Mouse (Mus musculus) stomach, embryonic 16.5 days (tissue): ENCODE measurements around the gene Il2ra. TPM values are rescaled to one million over a fixed set of nuclear protein-coding genes. Genes with fewer than 3 reads are reported as not detected.
"Not testable (repeated sequence)": the region's sequence is repeated elsewhere in the genome, so short reads cannot be mapped to it uniquely, and the experiment has no call there.

Source experiments
- ATAC-seq: fragments of 200-750 bp; cut with Nextera tagmentation; 2 replicates; pipeline ENCODE4 v1.8.0; 2017; ENCODE audit warnings: moderate number of reproducible peaks, moderate TSS enrichment; ENCODE audit not compliant: insufficient read depth, low FRiP score
- H3K27ac ChIP-seq: fragments of 300-500 bp; sonication (generic); 2 replicates; pipeline ENCODE4 v1.5.1; 2014; ENCODE audit warnings: low read length
- H3K27me3 ChIP-seq: fragments of 300-500 bp; sonication (generic); 2 replicates; pipeline ENCODE4 v1.6.1; 2014; ENCODE audit warnings: low read length, control low read depth, mixed read lengths; ENCODE audit not compliant: control insufficient read depth, insufficient read depth
- H3K36me3 ChIP-seq: fragments of 300-500 bp; sonication (generic); 2 replicates; pipeline ENCODE4 v1.6.1; 2014; ENCODE audit warnings: low read length; ENCODE audit not compliant: control insufficient read depth, insufficient read depth
- H3K4me1 ChIP-seq: fragments of 300-500 bp; sonication (generic); 2 replicates; pipeline ENCODE4 v1.6.1; 2014; ENCODE audit warnings: low read length, control low read depth, mixed read lengths; ENCODE audit not compliant: control insufficient read depth, insufficient read depth
- H3K4me2 ChIP-seq: fragments of 300-500 bp; sonication (generic); 2 replicates; pipeline ENCODE4 v1.6.1; 2014; ENCODE audit warnings: low read depth, low read length, mixed read lengths
- H3K4me3 ChIP-seq: fragments of 300-500 bp; sonication (generic); replicated peaks from 2 replicates; pipeline ENCODE4 v1.5.1; 2014; ENCODE audit warnings: mild to moderate bottlenecking, low read length
- H3K9ac ChIP-seq: fragments of 300-500 bp; sonication (generic); 2 replicates; pipeline ENCODE4 v1.6.1; 2014; ENCODE audit warnings: low read length
- H3K9me3 ChIP-seq: fragments of 300-500 bp; sonication (generic); replicated peaks from 2 replicates; pipeline ENCODE4 v1.6.1; 2016; ENCODE audit warnings: low read length, control low read depth; ENCODE audit not compliant: control insufficient read depth
- WGBS: fragments of 180-500 bp; shearing (Covaris S2); extraction: QIAGEN DNeasy Blood & Tissue Kit; methylation state at CpG from one replicate; pipeline ENCODE4 v1.1.7; 2014; 5-methylcytosine and 5-hydroxymethylcytosine counted together
- polyA plus RNA-seq: library from polyadenylated mRNA; unstranded; fragments of >200 nt; fragmentation: Nextera tagmentation; extraction: Ambion mirVana; gene quantifications from 2 replicates; pipeline ENCODE4 v1.2.1, GENCODE M21; 2015

The Il2ra gene
- polyA plus RNA-seq, 1 experiment from 2014 or later = not detected

DNA sequence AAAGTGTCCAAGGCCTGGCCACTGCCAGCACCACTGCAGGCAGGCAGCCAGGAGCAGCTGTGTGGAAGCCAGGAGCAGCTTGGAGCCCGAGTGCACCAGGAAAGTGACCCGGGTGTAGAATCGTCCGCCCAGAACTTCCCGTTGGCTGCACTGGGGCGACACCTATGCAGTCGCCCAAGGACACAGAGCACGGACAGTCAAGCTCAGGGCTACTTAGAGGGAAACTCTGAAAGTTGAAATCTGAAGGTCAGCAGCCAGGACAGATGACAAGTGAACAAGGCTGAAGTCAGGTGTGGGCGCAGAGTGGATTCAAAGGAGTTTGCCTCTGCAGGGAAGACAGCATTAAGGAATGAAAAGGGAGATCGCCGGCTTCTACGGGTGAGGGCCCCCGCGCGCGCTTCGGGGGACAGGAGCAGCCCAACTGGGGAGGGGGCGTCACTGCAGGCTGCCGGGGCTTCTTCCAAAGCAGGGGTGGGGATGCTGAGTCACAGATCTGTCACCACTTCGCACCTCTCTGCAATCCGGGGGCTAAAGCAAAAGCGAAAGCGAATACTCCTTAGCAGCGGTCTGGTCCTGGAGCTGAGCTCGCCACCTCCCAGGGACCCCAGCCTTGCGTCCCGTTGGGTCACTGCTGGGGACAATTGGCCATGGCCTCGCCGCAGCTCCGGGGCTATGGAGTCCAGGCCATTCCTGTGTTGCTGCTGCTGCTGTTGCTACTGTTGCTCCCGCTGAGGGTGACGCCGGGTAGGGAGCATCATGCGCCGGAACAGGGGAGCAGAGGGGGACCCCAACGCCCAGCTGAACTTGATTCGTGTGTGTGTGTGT, 62.8 kb downstream of the Il2ra start, which contains the start of gene Il15ra:
TSS of gene Il15ra (plus strand) at position 90 of the 825 bp plus-strand sequence.
- WGBS = under 1% methylated on average over 37 of the region's 37 CpGs
- H3K4me2 ChIP-seq = peak within 1 kb of the TSS; percentile 97
- ATAC-seq = peak; percentile 71
- peaks cover 3% of the 10 kb centered on the region; the same call in 1 of the 2 replicates for H3K27me3 ChIP-seq
- H3K4me1 ChIP-seq = 0 out of 2 replicates have a peak, but pooled peaks cover 3% of the 10 kb centered on the region
- peak within 1 kb of the TSS; percentile 80 for H3K9ac ChIP-seq
- H3K9me3 ChIP-seq = no peaks in the 10 kb centered on the region; the same call in 1 of the 2 replicates
- H3K36me3 ChIP-seq = no peaks in the 10 kb centered on the region
- H3K4me3 ChIP-seq = peak within 1 kb of the TSS; percentile 62
- H3K27ac ChIP-seq = no peak within 1 kb of the TSS

GRCm38 (mm10) chr2:11706030-11706745, 63.6 kb downstream of the Il2ra start:
- 0 out of 2 replicates have a peak, but pooled peaks cover 3% of the 10 kb centered on the region for H3K4me1 ChIP-seq
- peak overlapping the region; percentile 62 for H3K4me3 ChIP-seq
- peaks cover 3% of the 10 kb centered on the region; the same call in 1 of the 2 replicates for H3K27me3 ChIP-seq
- 4% methylated on average over 28 of the region's 28 CpGs for WGBS
- peak overlapping the region; percentile 97 for H3K4me2 ChIP-seq
- no peaks in the 10 kb centered on the region; the same call in 1 of the 2 replicates for H3K9me3 ChIP-seq
- ATAC-seq = peak; percentile 57; the same call in 1 of the 2 replicates
- no peaks in the 10 kb centered on the region for H3K36me3 ChIP-seq
- peak overlapping the region; percentile 80 for H3K9ac ChIP-seq
- no peak overlapping the region for H3K27ac ChIP-seq

DNA sequence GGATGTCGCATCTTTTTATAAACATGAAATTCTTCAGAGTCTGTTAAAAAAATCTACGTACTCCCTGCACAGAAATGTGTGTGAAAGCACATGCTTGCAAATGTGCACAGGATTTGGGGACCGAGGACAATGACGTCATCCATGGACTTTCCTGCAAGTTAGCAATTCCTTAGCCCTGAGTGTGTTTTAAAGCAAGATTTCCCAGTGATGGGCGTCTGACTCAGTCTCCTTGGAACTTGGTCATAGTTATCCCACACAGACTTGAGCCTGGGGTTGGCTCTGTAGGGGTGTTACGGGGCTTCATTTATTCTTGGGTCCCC, 64.1 kb downstream of the Il2ra start:
- H3K27ac ChIP-seq = no peak overlapping the region
- peak overlapping the region; percentile 97; the same call in 1 of the 2 replicates for H3K4me2 ChIP-seq
- 0 out of 2 replicates have a peak, but pooled peaks cover 3% of the 10 kb centered on the region for H3K4me1 ChIP-seq
- no peaks in the 10 kb centered on the region; the same call in 1 of the 2 replicates for H3K9me3 ChIP-seq
- H3K4me3 ChIP-seq = no peak overlapping the region; the same call in 1 of the 2 replicates
- H3K36me3 ChIP-seq = no peaks in the 10 kb centered on the region
- H3K27me3 ChIP-seq = peaks cover 3% of the 10 kb centered on the region; the same call in 1 of the 2 replicates
- no peak for ATAC-seq
- WGBS = 38% methylated on average over 6 of the region's 6 CpGs
- no peak overlapping the region for H3K9ac ChIP-seq

- no peak for ATAC-seq
- 0 out of 2 replicates have a peak, but pooled peaks cover 3% of the 10 kb centered on the region for H3K4me1 ChIP-seq
- no peak overlapping the region for H3K4me3 ChIP-seq
- H3K36me3 ChIP-seq = no peaks in the 10 kb centered on the region
- H3K27ac ChIP-seq = no peak overlapping the region
- peaks cover 3% of the 10 kb centered on the region; the same call in 1 of the 2 replicates for H3K27me3 ChIP-seq
- WGBS = 78% methylated on average over 5 of the region's 5 CpGs
- H3K9ac ChIP-seq = no peak overlapping the region
- no peaks in the 10 kb centered on the region; the same call in 1 of the 2 replicates for H3K9me3 ChIP-seq
- H3K4me2 ChIP-seq = no peak overlapping the region
These were observed 65.9 kb downstream of the Il2ra start for GRCm38 (mm10) chr2:11708538-11708937.

DNA sequence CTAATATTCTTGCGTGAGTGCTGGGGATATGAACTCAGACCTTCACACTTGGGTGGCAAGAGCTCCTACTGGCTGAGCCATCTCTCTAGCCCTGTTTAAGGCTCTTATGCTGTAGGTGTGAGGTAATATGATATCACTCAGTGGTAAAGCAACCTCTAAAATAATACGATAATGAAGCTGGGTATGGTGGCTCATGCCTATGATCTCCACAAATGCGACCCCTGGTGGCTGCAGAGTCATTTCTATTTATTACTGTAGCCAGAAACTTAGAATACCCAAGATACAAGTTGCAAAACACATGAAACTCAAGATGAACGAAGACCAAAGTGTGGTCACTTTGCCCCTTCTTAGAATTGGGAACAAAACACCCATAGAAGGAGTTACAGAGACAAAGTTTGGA, 67.5 kb downstream of the Il2ra start:
- H3K9me3 ChIP-seq, H3K27me3 ChIP-seq, H3K4me1 ChIP-seq, H3K27ac ChIP-seq, H3K9ac ChIP-seq, H3K4me2 ChIP-seq, H3K36me3 ChIP-seq, H3K4me3 ChIP-seq, ATAC-seq: not testable (repeated sequence)
- WGBS = 50% methylated on average over 4 of the region's 4 CpGs

DNA sequence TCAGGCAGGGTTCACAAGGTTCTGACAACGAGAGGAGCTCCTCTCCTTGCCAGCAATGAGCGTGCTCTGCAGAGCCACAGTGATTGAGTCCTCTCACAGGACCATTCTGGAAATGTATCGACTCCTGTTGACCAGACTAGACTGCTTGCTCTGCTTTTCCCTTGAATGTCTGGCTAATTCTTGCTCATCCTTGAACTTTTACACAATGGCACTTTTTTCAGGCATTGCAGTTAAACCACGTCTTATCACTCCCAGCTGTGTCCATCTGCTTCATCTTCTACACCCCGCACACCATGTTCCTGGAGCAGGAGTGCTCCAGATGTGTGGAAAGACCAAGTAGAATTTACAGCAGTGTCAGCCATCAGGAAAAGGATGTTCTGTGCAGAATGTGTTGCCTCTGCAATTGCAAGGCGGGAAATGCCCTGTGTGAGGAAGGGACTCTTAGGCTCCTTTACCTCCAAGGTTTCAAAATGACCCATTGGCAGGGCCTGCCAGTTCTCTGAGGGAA, 69.9 kb downstream of the Il2ra start:
- Histone ChIP-seq H3K4me2 (no peak overlapping the region), H3K9ac (no peak overlapping the region), H3K9me3 (no peaks in the 10 kb centered on the region), H3K4me3 (no peak overlapping the region), H3K27ac (no peak overlapping the region), H3K4me1 (no peaks in the 10 kb centered on the region), H3K27me3 (no peaks in the 10 kb centered on the region), H3K36me3 (no peaks in the 10 kb centered on the region)
- WGBS = 67% methylated on average over 6 of the region's 6 CpGs
- no peak for ATAC-seq

DNA sequence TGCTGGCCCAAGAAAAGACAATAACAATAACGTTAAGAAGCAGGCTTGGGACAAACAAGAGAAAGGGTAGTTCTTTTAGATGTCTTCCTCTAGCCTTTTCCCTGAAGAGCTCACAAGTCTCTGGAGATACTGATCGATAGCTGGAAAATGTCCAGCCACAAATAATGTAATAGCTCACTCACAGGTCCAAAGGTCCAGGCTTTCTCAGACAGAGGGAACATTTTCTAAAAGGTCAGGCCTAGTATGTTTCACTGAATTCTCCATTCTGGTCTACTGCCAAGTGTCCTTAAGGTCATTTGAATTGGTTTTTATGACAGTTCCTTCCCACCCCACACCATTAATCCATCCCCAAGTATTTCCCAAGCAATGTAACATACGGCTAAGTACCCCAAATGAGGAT, 70.4 kb downstream of the Il2ra start:
- no peaks in the 10 kb centered on the region for H3K9me3 ChIP-seq
- no peak for ATAC-seq
- H3K9ac ChIP-seq = no peak overlapping the region
- no peaks in the 10 kb centered on the region for H3K36me3 ChIP-seq
- WGBS = 53% methylated on average over 3 of the region's 3 CpGs
- H3K4me2 ChIP-seq = no peak overlapping the region
- no peaks in the 10 kb centered on the region for H3K27me3 ChIP-seq
- no peak overlapping the region for H3K27ac ChIP-seq
- no peaks in the 10 kb centered on the region for H3K4me1 ChIP-seq
- H3K4me3 ChIP-seq = no peak overlapping the region

- 78% methylated on average over 4 of the region's 4 CpGs for WGBS
- Histone ChIP-seq H3K27ac (no peak overlapping the region), H3K4me2 (no peak overlapping the region), H3K9me3 (no peaks in the 10 kb centered on the region), H3K4me1 (no peaks in the 10 kb centered on the region), H3K4me3 (no peak overlapping the region), H3K36me3 (no peaks in the 10 kb centered on the region), H3K9ac (no peak overlapping the region), H3K27me3 (no peaks in the 10 kb centered on the region)
- no peak for ATAC-seq
These were observed 71.9 kb downstream of the Il2ra start for GRCm38 (mm10) chr2:11714535-11714934.

DNA sequence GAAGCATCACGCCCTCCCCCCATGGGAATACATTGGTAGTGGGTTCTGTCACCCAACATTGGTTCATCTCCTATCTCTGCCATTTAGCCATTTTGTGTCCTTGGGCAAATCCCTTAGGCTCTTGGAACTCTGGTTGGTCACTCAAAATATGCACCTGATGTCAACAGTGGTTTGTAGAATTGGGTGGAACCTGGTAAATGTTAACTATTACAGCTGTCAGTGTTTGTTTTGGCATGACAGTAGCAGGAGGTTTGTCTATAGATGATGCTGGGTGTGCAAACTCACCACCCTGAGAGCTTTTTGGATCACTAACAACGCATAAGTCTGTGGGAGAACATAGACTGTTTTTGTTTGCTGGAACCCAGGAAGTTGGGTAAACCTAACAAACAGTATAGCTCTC, 76.0 kb downstream of the Il2ra start:
- Histone ChIP-seq H3K4me1 (no peaks in the 10 kb centered on the region), H3K27ac (no peak overlapping the region), H3K9me3 (no peaks in the 10 kb centered on the region), H3K4me3 (no peak overlapping the region), H3K9ac (no peak overlapping the region), H3K4me2 (no peak overlapping the region), H3K36me3 (no peaks in the 10 kb centered on the region), H3K27me3 (no peaks in the 10 kb centered on the region)
- no peak for ATAC-seq
- 79% methylated on average over 2 of the region's 2 CpGs for WGBS
